Mouse (Mus musculus): ENCODE data around the gene Tmem138. TPM values are rescaled to one million over a fixed set of nuclear protein-coding genes. Genes with fewer than 3 reads are reported as not detected.

Tmem138 gene
- polyA plus RNA-seq, 1 experiment: 12.7 TPM

GRCm38 (mm10) chr19:10557430-10557829, 19.7 kb downstream of the Tmem138 start:
- Histone ChIP-seq H3K4me3 (ENCODE audit: insufficient read depth, low read depth, low read length) (no peak overlapping the region), H3K4me1 (ENCODE audit: control insufficient read depth, insufficient read depth, low read length) (peaks cover 6% of the 10 kb centered on the region), H3K27ac (ENCODE audit: insufficient read depth, low read depth, low read length) (no peak overlapping the region), H3K36me3 (ENCODE audit: control insufficient read depth, insufficient read depth, low read length) (no peaks in the 10 kb centered on the region), H3K27me3 (replicated peaks; ENCODE audit: control insufficient read depth, insufficient read depth, low read length) (no peaks in the 10 kb centered on the region)
- TF ChIP-seq POLR2A (IDR thresholded peaks at IDR 0.05; ENCODE audit: low read depth, low read length) (no peak), CTCF (conservative IDR thresholded peaks at IDR 0.05; ENCODE audit: insufficient read depth, insufficient read length, low read depth, low read length) (no peak)
- 36% methylated on average over 2 of the region's 2 CpGs for WGBS
- DNase-seq: no peak

- H3K27me3 ChIP-seq (replicated peaks; ENCODE audit: control insufficient read depth, insufficient read depth, low read length): no peaks in the 10 kb centered on the region
- 60% methylated on average over 2 of the region's 2 CpGs for WGBS
- no peaks in the 10 kb centered on the region for H3K36me3 ChIP-seq (ENCODE audit: control insufficient read depth, insufficient read depth, low read length)
- no peak for DNase-seq
- H3K4me3 ChIP-seq (ENCODE audit: insufficient read depth, low read depth, low read length): no peak overlapping the region
- no peak overlapping the region for H3K27ac ChIP-seq (ENCODE audit: insufficient read depth, low read depth, low read length)
- peaks cover 6% of the 10 kb centered on the region for H3K4me1 ChIP-seq (ENCODE audit: control insufficient read depth, insufficient read depth, low read length)
- TF ChIP-seq CTCF (conservative IDR thresholded peaks at IDR 0.05; ENCODE audit: insufficient read depth, insufficient read length, low read depth, low read length) (no peak), POLR2A (IDR thresholded peaks at IDR 0.05; ENCODE audit: low read depth, low read length) (no peak)
Observed at GRCm38 (mm10) chr19:10557001-10557400, 20.2 kb downstream of the Tmem138 start.

- Histone ChIP-seq H3K36me3 (ENCODE audit: control insufficient read depth, insufficient read depth, low read length) (no peaks in the 10 kb centered on the region), H3K27me3 (replicated peaks; ENCODE audit: control insufficient read depth, insufficient read depth, low read length) (no peaks in the 10 kb centered on the region), H3K27ac (ENCODE audit: insufficient read depth, low read depth, low read length) (peak within 1 kb of the TSS; percentile 76), H3K4me3 (ENCODE audit: insufficient read depth, low read depth, low read length) (peak within 1 kb of the TSS; percentile 97), H3K4me1 (ENCODE audit: control insufficient read depth, insufficient read depth, low read length) (peaks cover 6% of the 10 kb centered on the region)
- TF ChIP-seq POLR2A (IDR thresholded peaks at IDR 0.05; ENCODE audit: low read depth, low read length) (peak; percentile 58), CTCF (conservative IDR thresholded peaks at IDR 0.05; ENCODE audit: insufficient read depth, insufficient read length, low read depth, low read length) (no peak)
- peak; percentile 90 for DNase-seq
- WGBS: under 1% methylated on average over 43 of the region's 43 CpGs
Observed at GRCm38 (mm10) chr19:10555624-10556510, 21.3 kb downstream of the Tmem138 start, which contains the start of gene Tmem216. Gene Tmem216, minus strand, starts transcription at chr19:10556238.

DNA sequence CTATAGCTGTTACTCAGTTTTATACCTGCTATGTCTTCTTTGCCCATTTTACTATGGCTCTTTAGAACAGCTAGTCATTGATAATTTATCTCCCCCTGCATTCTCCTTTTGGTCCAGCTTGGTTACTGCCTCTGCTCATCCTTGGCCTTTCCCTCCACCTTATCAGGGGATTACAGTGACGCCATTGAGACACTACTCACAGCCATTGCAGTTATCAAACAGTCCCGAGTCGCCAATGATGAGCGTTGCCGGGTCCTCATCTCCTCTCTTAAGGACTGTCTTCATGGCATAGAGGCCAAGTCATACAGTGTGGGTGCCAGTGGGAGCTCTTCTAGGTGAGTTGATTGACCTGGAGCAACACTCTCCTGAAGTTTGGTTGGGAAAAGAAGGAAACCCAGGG, 37.7 kb downstream of the Tmem138 start:
- WGBS: 94% methylated on average over 5 of the region's 5 CpGs

DNA sequence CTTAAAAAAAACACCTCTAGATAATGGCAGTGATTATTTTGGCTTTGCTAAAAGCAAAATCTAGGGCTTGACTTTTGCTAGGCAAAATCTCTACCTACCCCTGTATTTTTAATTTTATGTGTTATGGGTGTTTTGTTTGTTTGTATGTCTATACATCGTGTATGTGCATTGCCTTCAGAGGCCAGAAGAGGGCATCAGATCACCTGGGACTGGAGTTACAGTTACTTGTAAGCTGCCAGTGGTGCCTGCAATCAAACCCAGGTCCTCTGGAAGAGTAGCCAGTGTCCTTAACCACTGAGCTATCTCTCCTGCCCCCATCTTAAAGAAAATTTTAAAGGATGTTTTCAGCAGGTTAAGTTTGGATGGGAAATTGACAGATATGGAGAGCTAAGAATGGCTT, 47.1 kb downstream of the Tmem138 start:
- H3K27me3 ChIP-seq (replicated peaks; ENCODE audit: control insufficient read depth, insufficient read depth, low read length): no peaks in the 10 kb centered on the region
- H3K4me1 ChIP-seq (ENCODE audit: control insufficient read depth, insufficient read depth, low read length): peaks cover 11% of the 10 kb centered on the region
- no peak overlapping the region for H3K27ac ChIP-seq (ENCODE audit: insufficient read depth, low read depth, low read length)
- no peak for DNase-seq
- H3K36me3 ChIP-seq (ENCODE audit: control insufficient read depth, insufficient read depth, low read length): peaks cover 17% of the 10 kb centered on the region
- 100% methylated on average over 1 of the region's 1 CpGs for WGBS
- TF ChIP-seq CTCF (conservative IDR thresholded peaks at IDR 0.05; ENCODE audit: insufficient read depth, insufficient read length, low read depth, low read length) (peak; percentile 20; the same call in 1 of the 2 replicates), POLR2A (IDR thresholded peaks at IDR 0.05; ENCODE audit: low read depth, low read length) (no peak)
- no peak overlapping the region for H3K4me3 ChIP-seq (ENCODE audit: insufficient read depth, low read depth, low read length)

More for the DNA sequence above, 37.7 kb downstream of the Tmem138 start:
- TF ChIP-seq POLR2A (IDR thresholded peaks at IDR 0.05; ENCODE audit: low read depth, low read length) (no peak), CTCF (conservative IDR thresholded peaks at IDR 0.05; ENCODE audit: insufficient read depth, insufficient read length, low read depth, low read length) (no peak)
- no peaks in the 10 kb centered on the region for H3K4me1 ChIP-seq (ENCODE audit: control insufficient read depth, insufficient read depth, low read length)
- DNase-seq: no peak
- no peak overlapping the region for H3K4me3 ChIP-seq (ENCODE audit: insufficient read depth, low read depth, low read length)
- no peaks in the 10 kb centered on the region for H3K27me3 ChIP-seq (replicated peaks; ENCODE audit: control insufficient read depth, insufficient read depth, low read length)
- H3K36me3 ChIP-seq (ENCODE audit: control insufficient read depth, insufficient read depth, low read length): peaks cover 32% of the 10 kb centered on the region
- H3K27ac ChIP-seq (ENCODE audit: insufficient read depth, low read depth, low read length): no peak overlapping the region

DNA sequence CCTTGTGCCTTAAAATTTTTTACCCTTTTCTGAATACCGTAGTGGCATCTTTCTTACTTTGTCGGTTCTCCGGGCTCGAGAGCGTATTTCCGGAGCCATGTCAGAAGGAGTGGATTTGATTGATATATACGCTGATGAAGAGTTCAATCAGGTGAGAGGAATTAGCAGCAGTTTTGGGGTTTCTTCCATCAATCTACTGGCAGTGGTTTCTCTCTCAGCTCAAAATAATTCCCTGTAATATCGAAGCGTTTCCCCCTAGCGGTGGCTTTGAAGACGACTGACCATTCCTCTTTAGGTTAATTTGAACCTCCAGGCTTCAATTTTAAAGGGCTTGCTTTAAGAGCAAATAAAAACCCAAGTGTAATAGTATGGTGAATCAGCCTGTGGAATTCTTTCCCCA, 51.3 kb downstream of the Tmem138 start, which contains the start of gene Sdhaf2:
TSS of gene Sdhaf2 (minus strand) at position 233 of the 400 bp plus-strand sequence.
- Histone ChIP-seq H3K4me1 (ENCODE audit: control insufficient read depth, insufficient read depth, low read length) (peaks cover 18% of the 10 kb centered on the region), H3K27me3 (replicated peaks; ENCODE audit: control insufficient read depth, insufficient read depth, low read length) (no peaks in the 10 kb centered on the region), H3K36me3 (ENCODE audit: control insufficient read depth, insufficient read depth, low read length) (peaks cover 4% of the 10 kb centered on the region; the same call in 1 of the 2 replicates), H3K4me3 (ENCODE audit: insufficient read depth, low read depth, low read length) (peak within 1 kb of the TSS; percentile 78), H3K27ac (ENCODE audit: insufficient read depth, low read depth, low read length) (peak within 1 kb of the TSS; percentile 98)
- under 1% methylated on average over 11 of the region's 11 CpGs for WGBS
- no peak for DNase-seq
- TF ChIP-seq POLR2A (IDR thresholded peaks at IDR 0.05; ENCODE audit: low read depth, low read length): no peak
- 0 out of 2 replicates have a peak, but pooled peaks have one; percentile 3 for TF ChIP-seq CTCF (conservative IDR thresholded peaks at IDR 0.05; ENCODE audit: insufficient read depth, insufficient read length, low read depth, low read length)

All from kidney, adult 2 months (tissue).